Comparison of ENCODE assay signal across 14 mouse cellular contexts in genomic region chr14:122229988-122230387, GRCm38 (mm10). TPM values are rescaled to one million over a fixed set of nuclear protein-coding genes. Genes with fewer than 3 reads are reported as not detected.
DNase-seq lines count a peak whose midpoint lies in the region; ATAC-seq and TF ChIP-seq lines count a peak whose summit lies in the region.
"Had no signal": no experiment of that assay in that cellular context is flagged by ENCODE, and none has a peak within 500 bp of the region (broad histone marks: within the 10 kb centered on the region; RNA-seq: fewer than 3 reads in every experiment).

No protein-coding gene starts in this region.

- peaks cover 48% of the 10 kb centered on the region for H3K27me3 ChIP-seq in forebrain, postnatal 0 days (ENCODE audit: insufficient read depth, low read length)
- peaks cover 45% of the 10 kb centered on the region for H3K27me3 ChIP-seq in midbrain, embryonic 11.5 days (ENCODE audit: control insufficient read depth, insufficient read depth, low read length)

- no peaks in the 10 kb centered on the region for H3K9me3 ChIP-seq in forebrain, postnatal 0 days (ENCODE audit: low read length)
- H3K9me3 ChIP-seq in midbrain, embryonic 11.5 days (ENCODE audit: control insufficient read depth, low read length), result no peaks in the 10 kb centered on the region
- H3K9me3 ChIP-seq: embryonic facial prominence, embryonic 10.5 days; heart, embryonic 12.5 days; limb, embryonic 15.5 days had no signal

- H3K36me3 ChIP-seq in forebrain, postnatal 0 days (ENCODE audit: insufficient read depth), result no peaks in the 10 kb centered on the region
- no peaks in the 10 kb centered on the region for H3K36me3 ChIP-seq in midbrain, embryonic 11.5 days (ENCODE audit: control insufficient read depth, insufficient read depth, low read length)
- H3K36me3 ChIP-seq: embryonic facial prominence, embryonic 10.5 days; heart, embryonic 12.5 days; limb, embryonic 15.5 days had no signal

- intact Hi-C loops in heart, postnatal 14 days (cut with DNase I), result loop anchor here (10.0 kb wide), 3 partner anchors 215 to 1085 kb away; no protein-coding TSS in a partner anchor

- no peak for ATAC-seq in forebrain, postnatal 0 days
- ATAC-seq in midbrain, embryonic 11.5 days (ENCODE audit: low FRiP score), result no peak

- TF ChIP-seq POLR2A in brain, embryonic 14.5 days (IDR thresholded peaks at IDR 0.05; ENCODE audit: borderline replicate concordance, extremely low read depth, insufficient read depth, insufficient read length, poor library complexity, severe bottlenecking), result no peak

- H3K9ac ChIP-seq in forebrain, postnatal 0 days, result no peak overlapping the region
- H3K9ac ChIP-seq in midbrain, embryonic 11.5 days (ENCODE audit: low read length), result no peak overlapping the region
- H3K9ac ChIP-seq: heart, embryonic 12.5 days; limb, embryonic 15.5 days had no signal

- 55% methylated on average over 5 of the region's 5 CpGs for WGBS in forebrain, postnatal 0 days
- WGBS in midbrain, embryonic 11.5 days, result 36% methylated on average over 5 of the region's 5 CpGs

- no peak for TF ChIP-seq CTCF in brain, embryonic 14.5 days (IDR thresholded peaks at IDR 0.05; ENCODE audit: borderline replicate concordance, extremely low read depth, insufficient read depth, insufficient read length)
- no peak for TF ChIP-seq CTCF in forebrain, postnatal 0 days (IDR thresholded peaks at IDR 0.05; ENCODE audit: low read depth)

- no peak overlapping the region for H3K4me3 ChIP-seq in forebrain, postnatal 0 days (ENCODE audit: low read depth, low read length)
- H3K4me3 ChIP-seq in midbrain, embryonic 11.5 days (ENCODE audit: low read depth, low read length), result no peak overlapping the region
- H3K4me3 ChIP-seq: embryonic facial prominence, embryonic 10.5 days; heart, embryonic 12.5 days; limb, embryonic 15.5 days had no signal

- H3K4me2 ChIP-seq in forebrain, postnatal 0 days (ENCODE audit: low read depth), result no peak overlapping the region
- H3K4me2 ChIP-seq in midbrain, embryonic 11.5 days, result no peak overlapping the region
- H3K4me2 ChIP-seq: heart, embryonic 12.5 days; limb, embryonic 15.5 days had no signal

- no peak overlapping the region for H3K27ac ChIP-seq in forebrain, postnatal 0 days (ENCODE audit: low read depth, low read length)
- no peak overlapping the region; the same call in 1 of the 2 replicates for H3K27ac ChIP-seq in midbrain, embryonic 11.5 days (ENCODE audit: low read depth, low read length)
- H3K27ac ChIP-seq: limb, embryonic 15.5 days had no signal

- DNase-seq in cerebellum, adult 9-11 months, result peak; percentile 29
- no peak for DNase-seq in cerebellum, postnatal 4 days (ENCODE audit: low spot score in 2 of 2)
- DNase-seq in brain, embryonic 14.5 days (ENCODE audit: low read depth), result peak; percentile 54
- DNase-seq in forebrain, postnatal 0 days, result peak; percentile 18
- peak; percentile 91 for DNase-seq in midbrain, embryonic 11.5 days (ENCODE audit: low spot score, missing footprints)
- DNase-seq in frontal cortex, postnatal 36 days (ENCODE audit: low spot score in 2 of 2), result no peak
- no peak for DNase-seq in heart, postnatal 14 days
- no peak for DNase-seq in kidney, adult 8-10 months
- DNase-seq: kidney, postnatal 25 days; lung, postnatal 10 days; right cerebral cortex, adult 18-20 months had no signal

- H3K4me1 ChIP-seq in forebrain, postnatal 0 days (ENCODE audit: insufficient read depth), result no peaks in the 10 kb centered on the region
- H3K4me1 ChIP-seq in midbrain, embryonic 11.5 days (ENCODE audit: control insufficient read depth, insufficient read depth, low read length), result peaks cover 39% of the 10 kb centered on the region
- H3K4me1 ChIP-seq: heart, embryonic 12.5 days; limb, embryonic 15.5 days had no signal

RNA-seq across cellular contexts. Expression of gene Clybl, which starts 48.5 kb away (rescaled TPM):
- 10.1 and 11.7 TPM in 2 replicates for polyA plus RNA-seq in brain, embryonic 14.5 days (2012; rRNA removed)
- 10.6 TPM in 2 replicates for total RNA-seq in forebrain, postnatal 0 days (2014; rRNA removed)
- 15.8 and 21.0 TPM in 2 replicates for polyA plus RNA-seq in forebrain, postnatal 0 days (2015; fragmentation: Nextera tagmentation; extraction: Ambion mirVana)
- 27.6 and 31.5 TPM in 2 replicates for polyA plus RNA-seq in midbrain, embryonic 11.5 days (2014; fragmentation: Nextera tagmentation; extraction: Ambion mirVana)
- 100 to 1,000 TPM; 103 to 116 TPM for total RNA-seq in heart, postnatal 14 days (2021)

Comparison
In these comparisons a context has a peak if more than half of its experiments do, and no peak if none do; other contexts are left out.
1. DNase-seq: peak in cerebellum, adult 9-11 months (single experiment), brain, embryonic 14.5 days (single experiment), forebrain, postnatal 0 days (single experiment) and midbrain, embryonic 11.5 days (single experiment); none in cerebellum, postnatal 4 days (0 of 2), frontal cortex, postnatal 36 days (0 of 2), heart, postnatal 14 days (0 of 2) and kidney, adult 8-10 months (0 of 2).